Mouse (Mus musculus): ENCODE data around the gene Irgc1. TPM values are rescaled to one million over a fixed set of nuclear protein-coding genes. Genes with fewer than 3 reads are reported as not detected.

Irgc1 gene
- total and polyA plus RNA-seq, 3 experiments, result not detected

DNA sequence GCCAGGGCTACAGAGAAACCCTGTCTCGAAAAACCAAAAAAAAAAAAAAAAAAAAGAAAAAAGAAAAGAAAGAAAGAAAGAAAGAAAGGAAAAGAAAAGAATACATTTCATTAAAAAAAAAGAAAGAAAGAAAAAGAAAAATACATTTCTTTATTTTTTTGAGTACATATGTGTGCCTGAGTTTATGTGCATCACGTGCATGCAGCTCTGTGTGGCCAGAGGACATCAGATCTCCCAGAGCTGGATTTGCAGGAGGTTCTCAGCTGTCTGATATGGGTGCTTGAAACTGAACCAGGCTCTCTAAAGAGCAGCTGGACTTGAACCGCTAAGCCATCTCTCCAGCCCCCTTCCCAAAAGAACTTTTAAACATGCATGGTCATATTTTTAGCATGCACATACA, 58.0 kb downstream of the Irgc1 start (continued):
- TF ChIP-seq ELF1 (IDR thresholded peaks at IDR 0.05; ENCODE audit: low read depth, low read length) (no peak), ZC3H11A (IDR thresholded peaks at IDR 0.05; ENCODE audit: low read depth, low read length) (no peak), ETS1 (IDR thresholded peaks at IDR 0.05; ENCODE audit: low read depth, low read length) (no peak), RAD21 (IDR thresholded peaks at IDR 0.05; ENCODE audit: low read depth, low read length) (no peak), NRF1 (IDR thresholded peaks at IDR 0.05; ENCODE audit: insufficient read depth, low read depth, low read length, poor library complexity, severe bottlenecking) (no peak), SIN3A (IDR thresholded peaks at IDR 0.05; ENCODE audit: low read length) (peak; percentile 1; the same call in 1 of the 2 replicates), POLR2A (IDR thresholded peaks at IDR 0.05; ENCODE audit: control insufficient read depth in 1 of 2, insufficient read depth in 1 of 2, low read depth in 1 of 2, low read length in 2 of 2, poor library complexity in 1 of 2) (no peak), POLR2AphosphoS2 (IDR thresholded peaks at IDR 0.05; ENCODE audit: low read length) (no peak), ZNF384 (IDR thresholded peaks at IDR 0.05; ENCODE audit: low read depth, low read length) (no peak), POLR2AphosphoS5 (IDR thresholded peaks at IDR 0.05; ENCODE audit: borderline replicate concordance, low read depth, low read length) (no peak), GABPA (IDR thresholded peaks at IDR 0.05; ENCODE audit: low read depth, low read length) (no peak)

DNA sequence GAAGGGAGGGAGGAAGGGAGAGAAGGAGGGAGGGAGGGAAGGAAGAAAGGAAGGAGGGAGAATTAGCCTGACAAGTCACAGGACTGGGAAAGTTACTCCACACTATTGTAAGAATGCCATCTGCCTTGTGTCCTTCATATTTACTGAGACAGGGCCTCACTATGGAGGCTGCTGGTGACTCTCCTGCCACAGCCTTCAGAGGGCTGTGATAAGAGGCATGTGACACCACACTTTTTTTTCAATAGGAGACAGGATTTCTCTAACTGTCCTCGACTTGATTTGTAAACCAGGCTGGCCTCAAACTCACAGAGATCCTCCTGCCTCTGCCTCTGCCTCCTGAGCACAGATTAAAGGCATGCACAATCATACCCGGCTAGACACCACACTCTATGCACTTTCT, 60.4 kb downstream of the Irgc1 start:
- H3K36me3 ChIP-seq (ENCODE audit: control insufficient read depth in 1 of 2, insufficient read depth in 2 of 2, low read length in 2 of 2), result peaks cover 0 to 47% of the 10 kb centered on the region in 2 experiments; a peak in 2 of 4 replicates
- H3K27me3 ChIP-seq (ENCODE audit: control insufficient read depth in 1 of 2, insufficient read depth in 2 of 2, low read length in 2 of 2), result no peaks in the 10 kb centered on the region
- H3K4me1 ChIP-seq (ENCODE audit: control insufficient read depth in 1 of 2, insufficient read depth in 2 of 2, low read length in 2 of 2), result peaks cover 20 to 65% of the 10 kb centered on the region in 2 experiments
- no peak for DNase-seq (ENCODE audit: low read depth, low spot score)
- H3K79me2 ChIP-seq (ENCODE audit: control insufficient read depth, insufficient read depth, low read length, poor library complexity), result peaks cover 2% of the 10 kb centered on the region; the same call in 1 of the 2 replicates
- TF ChIP-seq MAZ (IDR thresholded peaks at IDR 0.05; ENCODE audit: low read depth, low read length), result no peak
- TF ChIP-seq MYB (IDR thresholded peaks at IDR 0.05; ENCODE audit: low read depth, low read length), result no peak
- peak; percentile 76 for TF ChIP-seq ZNF384 (IDR thresholded peaks at IDR 0.05; ENCODE audit: low read depth, low read length)
- peak; percentile 33; the same call in 1 of the 2 replicates for TF ChIP-seq BHLHE40 (IDR thresholded peaks at IDR 0.05; ENCODE audit: borderline replicate concordance, low read depth, low read length)
- TF ChIP-seq GATA1 (IDR thresholded peaks at IDR 0.05; ENCODE audit: low read depth, low read length), result peak; percentile 31; the same call in 1 of the 2 replicates
- peak; percentile 65; the same call in 1 of the 2 replicates for TF ChIP-seq USF1 (IDR thresholded peaks at IDR 0.05; ENCODE audit: low read depth, low read length)
- TF ChIP-seq RCOR1 (IDR thresholded peaks at IDR 0.05; ENCODE audit: low read depth, low read length), result 0 out of 2 replicates have a peak, but pooled peaks have one; percentile 14
- no peak overlapping the region for H3K27ac ChIP-seq (ENCODE audit: control insufficient read depth, low read depth, low read length)
- H3K9me3 ChIP-seq (replicated peaks; ENCODE audit: insufficient read depth, low read length), result no peaks in the 10 kb centered on the region
- H3K4me3 ChIP-seq (ENCODE audit: control insufficient read depth in 1 of 2, insufficient read depth in 1 of 2, low read depth in 2 of 2, low read length in 2 of 2), result no peak overlapping the region
- H3K9ac ChIP-seq (ENCODE audit: control insufficient read depth, low read depth, low read length, poor library complexity, severe bottlenecking), result no peak overlapping the region

- H3K27me3 ChIP-seq (ENCODE audit: control insufficient read depth in 1 of 2, insufficient read depth in 2 of 2, low read length in 2 of 2), result no peaks in the 10 kb centered on the region
- no peak for DNase-seq (ENCODE audit: low read depth, low spot score)
- no peaks in the 10 kb centered on the region for H3K79me2 ChIP-seq (ENCODE audit: control insufficient read depth, insufficient read depth, low read length, poor library complexity)
- no peak for TF ChIP-seq USF2 (IDR thresholded peaks at IDR 0.05; ENCODE audit: borderline replicate concordance in 1 of 2, insufficient read depth in 1 of 2, low read depth in 1 of 2, low read length in 2 of 2)
- no peak for TF ChIP-seq RAD21 (IDR thresholded peaks at IDR 0.05; ENCODE audit: low read depth, low read length)
- TF ChIP-seq CHD2 (IDR thresholded peaks at IDR 0.05; ENCODE audit: low read length), result no peak
- no peak for TF ChIP-seq E2F4 (IDR thresholded peaks at IDR 0.05; ENCODE audit: borderline replicate concordance, low read depth, low read length)
- no peak for TF ChIP-seq TCF12 (IDR thresholded peaks at IDR 0.05; ENCODE audit: low read depth, low read length)
- TF ChIP-seq SIN3A (IDR thresholded peaks at IDR 0.05; ENCODE audit: low read length), result no peak
- H3K9me3 ChIP-seq (replicated peaks; ENCODE audit: insufficient read depth, low read length), result no peaks in the 10 kb centered on the region
- H3K27ac ChIP-seq (ENCODE audit: control insufficient read depth, low read depth, low read length), result no peak overlapping the region
- no peak overlapping the region for H3K9ac ChIP-seq (ENCODE audit: control insufficient read depth, low read depth, low read length, poor library complexity, severe bottlenecking)
- peaks cover 20 to 65% of the 10 kb centered on the region in 2 experiments for H3K4me1 ChIP-seq (ENCODE audit: control insufficient read depth in 1 of 2, insufficient read depth in 2 of 2, low read length in 2 of 2)
- H3K4me3 ChIP-seq (ENCODE audit: control insufficient read depth in 1 of 2, insufficient read depth in 1 of 2, low read depth in 2 of 2, low read length in 2 of 2), result no peak overlapping the region
- peaks cover 0 to 46% of the 10 kb centered on the region in 2 experiments; a peak in 2 of 4 replicates for H3K36me3 ChIP-seq (ENCODE audit: control insufficient read depth in 1 of 2, insufficient read depth in 2 of 2, low read length in 2 of 2)
Observed at GRCm38 (mm10) chr7:24391077-24391476, 61.0 kb downstream of the Irgc1 start.

All from MEL (cell line).